Mouse (Mus musculus) midbrain, embryonic 15.5 days (tissue): Measurements from ENCODE around the gene Wdr17. TPM values are rescaled to one million over a fixed set of nuclear protein-coding genes. Genes with fewer than 3 reads are reported as not detected.

Source experiments
- ATAC-seq: fragments of 200-750 bp; cut with Nextera tagmentation; replicated peaks from 2 replicates; pipeline ENCODE4 v1.8.0; 2017; ENCODE audit warnings: moderate TSS enrichment
- H3K27ac ChIP-seq: fragments of 300-500 bp; sonication (generic); 2 replicates; pipeline ENCODE4 v1.5.1; 2015; ENCODE audit warnings: mild to moderate bottlenecking, inconsistent platforms
- H3K27me3 ChIP-seq: fragments of 300-500 bp; sonication (generic); replicated peaks from 2 replicates; pipeline ENCODE4 v1.6.1; 2015; ENCODE audit warnings: inconsistent platforms
- H3K36me3 ChIP-seq: fragments of 300-500 bp; sonication (generic); replicated peaks from 2 replicates; pipeline ENCODE4 v1.6.1; 2015; ENCODE audit warnings: inconsistent platforms
- H3K4me1 ChIP-seq: fragments of 300-500 bp; sonication (generic); 2 replicates; pipeline ENCODE4 v1.6.1; 2015; ENCODE audit warnings: inconsistent platforms
- H3K4me2 ChIP-seq: fragments of 300-500 bp; sonication (generic); 2 replicates; pipeline ENCODE4 v1.6.1; 2015; ENCODE audit warnings: inconsistent platforms, mild to moderate bottlenecking, moderate library complexity
- H3K4me3 ChIP-seq: fragments of 300-500 bp; sonication (generic); 2 replicates; pipeline ENCODE4 v1.5.1; 2015; ENCODE audit warnings: mild to moderate bottlenecking, inconsistent platforms
- H3K9ac ChIP-seq: fragments of 300-500 bp; sonication (generic); 2 replicates; pipeline ENCODE4 v1.6.1; 2015; ENCODE audit warnings: mild to moderate bottlenecking, inconsistent platforms
- H3K9me3 ChIP-seq: fragments of 300-500 bp; sonication (generic); 2 replicates; pipeline ENCODE4 v1.6.1; 2016; ENCODE audit warnings: inconsistent platforms
- WGBS: fragments of 180-500 bp; shearing (Covaris S2); methylation state at CpG from one replicate; pipeline ENCODE4 v1.1.7; 2015; ENCODE audit warnings: mixed read lengths; 5-methylcytosine and 5-hydroxymethylcytosine counted together
- polyA plus RNA-seq: library from polyadenylated mRNA; unstranded; fragments of >200 nt; fragmentation: Nextera tagmentation; extraction: Ambion mirVana; gene quantifications from 2 replicates; pipeline ENCODE4 v1.2.1, GENCODE M21; 2015

Wdr17 gene
- polyA plus RNA-seq, 1 experiment from 2014 or later = 17.5 TPM

DNA sequence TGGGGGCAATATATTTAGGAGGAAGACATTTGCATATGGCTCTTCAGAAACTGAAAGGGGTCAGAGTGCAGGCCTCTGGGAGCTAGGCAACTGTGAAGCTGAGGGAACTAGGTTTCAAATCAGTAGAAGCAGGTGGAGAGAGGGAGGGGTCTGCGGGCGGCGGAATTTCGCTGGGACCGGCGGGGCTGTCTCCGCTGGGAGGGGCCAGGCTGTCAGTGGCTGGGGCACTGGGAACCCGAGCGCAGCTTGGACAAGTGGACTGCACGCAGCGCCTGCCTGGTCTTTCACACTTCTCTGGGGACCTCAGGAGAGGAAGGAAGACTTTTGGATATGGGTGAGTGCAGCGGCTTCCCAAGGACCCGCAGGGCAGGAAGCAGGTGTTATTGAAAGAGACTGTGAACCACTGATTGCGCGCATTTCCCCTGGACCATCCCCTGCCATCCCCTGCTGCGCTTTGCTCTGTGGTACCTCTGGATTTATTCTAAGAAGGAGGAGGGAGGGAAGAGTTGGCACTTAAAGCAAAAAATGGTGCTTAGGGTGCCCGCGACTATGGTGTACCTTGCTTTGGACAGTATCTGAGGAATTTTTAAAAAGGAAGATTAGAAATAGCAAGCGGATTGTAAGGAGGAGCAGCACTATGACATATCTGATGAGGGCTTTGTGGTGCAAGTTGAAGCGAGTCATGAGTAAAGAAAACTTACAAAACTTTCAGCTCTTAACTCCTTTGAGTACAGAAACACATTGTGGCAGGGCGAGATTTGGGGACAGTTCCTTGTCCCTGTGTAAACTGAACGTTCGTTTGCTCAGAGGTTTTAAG is 107.5 kb downstream of the Wdr17 start:
- no peaks in the 10 kb centered on the region for H3K27me3 ChIP-seq
- peak; percentile 70 for ATAC-seq
- no peaks in the 10 kb centered on the region for H3K36me3 ChIP-seq
- peak overlapping the region; percentile 42 for H3K4me3 ChIP-seq
- peak overlapping the region; percentile 44 for H3K9ac ChIP-seq
- H3K4me2 ChIP-seq = peak overlapping the region; percentile 87
- peaks cover 15% of the 10 kb centered on the region for H3K4me1 ChIP-seq
- WGBS = under 1% methylated on average over 23 of the region's 23 CpGs
- H3K27ac ChIP-seq = peak overlapping the region; percentile 66
- H3K9me3 ChIP-seq = no peaks in the 10 kb centered on the region

GRCm38 (mm10) chr8:54777012-54777411 is 110.0 kb downstream of the Wdr17 start:
- Histone ChIP-seq H3K27ac (no peak overlapping the region), H3K4me3 (no peak overlapping the region), H3K9me3 (no peaks in the 10 kb centered on the region), H3K27me3 (no peaks in the 10 kb centered on the region), H3K9ac (no peak overlapping the region), H3K4me2 (no peak overlapping the region), H3K36me3 (no peaks in the 10 kb centered on the region), H3K4me1 (peaks cover 15% of the 10 kb centered on the region)
- ATAC-seq = no peak

DNA sequence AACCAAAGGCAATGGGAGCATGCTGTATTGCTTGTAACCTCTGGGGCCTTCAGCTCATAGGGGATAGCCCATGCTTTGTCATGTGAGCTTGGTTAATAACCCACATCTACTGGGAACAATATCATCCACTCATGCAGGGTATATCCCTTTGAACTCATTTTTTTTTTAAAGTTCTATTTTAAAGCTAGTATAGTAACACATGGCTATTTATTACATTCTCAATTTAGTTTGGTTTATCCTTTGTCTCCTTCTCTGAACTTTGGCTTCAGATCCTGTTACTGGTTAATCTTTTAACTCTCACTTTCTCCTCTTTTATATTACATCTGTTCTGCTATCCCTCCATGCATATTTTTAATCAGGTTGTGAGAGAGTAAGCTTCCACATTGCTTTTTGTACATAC is 110.7 kb downstream of the Wdr17 start:
- Histone ChIP-seq H3K9me3 (no peaks in the 10 kb centered on the region), H3K4me2 (no peak overlapping the region), H3K9ac (no peak overlapping the region), H3K27ac (no peak overlapping the region), H3K4me1 (peaks cover 15% of the 10 kb centered on the region), H3K36me3 (no peaks in the 10 kb centered on the region), H3K4me3 (no peak overlapping the region), H3K27me3 (no peaks in the 10 kb centered on the region)
- no peak for ATAC-seq

DNA sequence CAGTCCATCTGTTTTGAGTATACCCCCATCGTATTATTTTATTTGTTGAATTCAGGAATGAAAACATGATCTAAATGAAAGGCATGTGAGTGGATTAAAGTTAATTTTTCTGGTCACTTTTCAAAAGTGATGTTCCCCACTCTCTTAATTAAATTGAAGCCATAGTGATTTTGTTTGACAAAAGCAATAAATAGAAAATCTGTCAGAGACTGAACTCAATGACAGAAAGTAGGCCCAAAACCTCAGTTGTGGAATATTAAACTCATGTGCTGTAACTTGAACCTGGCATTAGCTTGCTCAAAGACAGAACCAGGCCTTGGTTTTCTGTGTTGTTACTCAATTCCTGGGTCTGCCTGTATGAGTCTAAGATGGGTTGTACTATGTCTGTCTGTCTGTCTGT is 129.3 kb downstream of the Wdr17 start:
- Histone ChIP-seq H3K4me1 (no peaks in the 10 kb centered on the region), H3K9ac (no peak overlapping the region), H3K4me3 (no peak overlapping the region), H3K4me2 (no peak overlapping the region), H3K27me3 (no peaks in the 10 kb centered on the region), H3K9me3 (no peaks in the 10 kb centered on the region), H3K27ac (no peak overlapping the region), H3K36me3 (no peaks in the 10 kb centered on the region)
- 92% methylated on average over 1 of the region's 1 CpGs for WGBS
- ATAC-seq = no peak

- whole genome bisulfite sequencing = 62% methylated on average over 5 of the region's 5 CpGs
These were observed 150.2 kb downstream of the Wdr17 start for GRCm38 (mm10) chr8:54736660-54737312.

GRCm38 (mm10) chr8:54724668-54725035 is 162.3 kb downstream of the Wdr17 start:
- H3K9ac ChIP-seq = peak overlapping the region; percentile 40
- peak overlapping the region; percentile 59 for H3K4me2 ChIP-seq
- H3K4me3 ChIP-seq = peak overlapping the region; percentile 77
- no peaks in the 10 kb centered on the region for H3K9me3 ChIP-seq
- H3K27me3 ChIP-seq = no peaks in the 10 kb centered on the region
- 16% methylated on average over 8 of the region's 8 CpGs for WGBS
- H3K27ac ChIP-seq = peak overlapping the region; percentile 79
- peak; percentile 68 for ATAC-seq
- no peaks in the 10 kb centered on the region for H3K36me3 ChIP-seq
- H3K4me1 ChIP-seq = peaks cover 5% of the 10 kb centered on the region

More at GRCm38 (mm10) chr8:54736660-54737312, 150.2 kb downstream of the Wdr17 start:
- H3K9me3 ChIP-seq = no peaks in the 10 kb centered on the region
- H3K27ac ChIP-seq = no peak overlapping the region
- H3K27me3 ChIP-seq = no peaks in the 10 kb centered on the region
- no peak overlapping the region for H3K4me2 ChIP-seq
- H3K36me3 ChIP-seq = no peaks in the 10 kb centered on the region
- no peak overlapping the region for H3K9ac ChIP-seq
- ATAC-seq = peak; percentile 80
- H3K4me1 ChIP-seq = no peaks in the 10 kb centered on the region
- no peak overlapping the region for H3K4me3 ChIP-seq

GRCm38 (mm10) chr8:54723976-54724667 is 162.9 kb downstream of the Wdr17 start:
- Histone ChIP-seq H3K9ac (peak overlapping the region; percentile 60), H3K27ac (peak overlapping the region; percentile 79), H3K4me1 (peaks cover 5% of the 10 kb centered on the region), H3K4me3 (peak overlapping the region; percentile 77), H3K4me2 (peak overlapping the region; percentile 59), H3K36me3 (no peaks in the 10 kb centered on the region), H3K27me3 (no peaks in the 10 kb centered on the region), H3K9me3 (no peaks in the 10 kb centered on the region)
- ATAC-seq = peak; percentile 100
- under 1% methylated on average over 23 of the region's 23 CpGs for WGBS

DNA sequence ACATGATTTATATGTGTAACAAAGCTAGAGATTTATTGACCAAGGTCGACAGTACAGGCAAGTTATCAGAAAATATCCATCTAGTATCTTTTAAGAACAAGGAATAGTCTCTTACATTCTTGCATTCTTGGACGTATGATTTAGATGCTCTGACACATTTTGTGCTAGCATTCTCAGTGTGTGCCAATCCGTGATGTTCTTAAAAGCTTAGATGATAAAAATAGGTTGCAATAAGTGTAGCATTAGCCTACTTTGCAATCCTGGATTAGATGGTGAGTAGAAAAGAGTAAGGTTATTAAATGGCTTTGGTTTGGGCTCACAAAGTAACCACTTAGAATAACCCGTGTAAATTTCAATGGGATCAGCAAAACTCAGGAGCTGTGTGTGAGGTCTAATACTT is 168.5 kb downstream of the Wdr17 start:
- Histone ChIP-seq H3K27ac (no peak overlapping the region), H3K4me2 (no peak overlapping the region), H3K36me3 (no peaks in the 10 kb centered on the region), H3K27me3 (no peaks in the 10 kb centered on the region), H3K9me3 (no peaks in the 10 kb centered on the region), H3K9ac (no peak overlapping the region), H3K4me1 (no peaks in the 10 kb centered on the region), H3K4me3 (no peak overlapping the region)
- 70% methylated on average over 4 of the region's 4 CpGs for WGBS
- ATAC-seq = no peak

- no peak overlapping the region for H3K4me2 ChIP-seq
- H3K36me3 ChIP-seq = no peaks in the 10 kb centered on the region
- H3K4me1 ChIP-seq = no peaks in the 10 kb centered on the region
- H3K9me3 ChIP-seq = no peaks in the 10 kb centered on the region
- no peak for ATAC-seq
- no peak overlapping the region for H3K27ac ChIP-seq
- no peak overlapping the region for H3K9ac ChIP-seq
- 67% methylated on average over 2 of the region's 2 CpGs for WGBS
- no peak overlapping the region for H3K4me3 ChIP-seq
- H3K27me3 ChIP-seq = no peaks in the 10 kb centered on the region
These were observed 181.2 kb downstream of the Wdr17 start for GRCm38 (mm10) chr8:54705743-54706142.

GRCm38 (mm10) chr8:54671806-54672205 is 215.2 kb downstream of the Wdr17 start:
- ATAC-seq = no peak
- H3K9me3 ChIP-seq = no peaks in the 10 kb centered on the region
- H3K27me3 ChIP-seq = no peaks in the 10 kb centered on the region
- H3K4me1 ChIP-seq = no peaks in the 10 kb centered on the region
- H3K4me2 ChIP-seq = no peak overlapping the region
- no peak overlapping the region for H3K27ac ChIP-seq
- H3K36me3 ChIP-seq = no peaks in the 10 kb centered on the region
- H3K4me3 ChIP-seq = no peak overlapping the region
- H3K9ac ChIP-seq = no peak overlapping the region

- WGBS = 83% methylated on average over 3 of the region's 3 CpGs
- no peaks in the 10 kb centered on the region for H3K9me3 ChIP-seq
- H3K36me3 ChIP-seq = no peaks in the 10 kb centered on the region
- ATAC-seq = no peak
- H3K27ac ChIP-seq = no peak overlapping the region
- no peak overlapping the region for H3K9ac ChIP-seq
- no peak overlapping the region for H3K4me2 ChIP-seq
- no peaks in the 10 kb centered on the region for H3K4me1 ChIP-seq
- H3K27me3 ChIP-seq = no peaks in the 10 kb centered on the region
- H3K4me3 ChIP-seq = no peak overlapping the region
These were observed 219.2 kb downstream of the Wdr17 start for GRCm38 (mm10) chr8:54667756-54668155.

DNA sequence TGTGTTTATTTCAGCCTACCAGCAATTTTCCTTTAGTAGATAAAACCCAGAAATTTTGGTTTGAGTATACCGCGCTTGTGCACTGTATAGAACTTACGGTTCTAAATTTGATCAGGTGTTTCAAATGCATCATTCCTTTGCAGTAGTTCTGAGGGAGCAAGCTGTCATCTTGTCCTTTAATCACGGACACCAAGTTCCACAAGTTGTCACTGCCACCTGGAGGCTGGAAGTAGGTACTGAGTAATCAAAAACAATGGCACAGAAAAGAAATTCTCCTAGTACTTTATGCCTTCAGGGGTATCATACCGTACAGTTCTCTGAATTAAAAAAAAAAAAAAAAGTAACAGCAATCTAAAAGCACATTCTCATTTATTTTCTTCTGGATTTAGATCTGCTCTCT is 226.3 kb downstream of the Wdr17 start:
- no peak overlapping the region for H3K9ac ChIP-seq
- peak; percentile 80 for ATAC-seq
- H3K27ac ChIP-seq = no peak overlapping the region
- no peak overlapping the region for H3K4me2 ChIP-seq
- no peak overlapping the region for H3K4me3 ChIP-seq
- WGBS = 31% methylated on average over 5 of the region's 5 CpGs
- no peaks in the 10 kb centered on the region for H3K27me3 ChIP-seq
- H3K9me3 ChIP-seq = no peaks in the 10 kb centered on the region
- H3K36me3 ChIP-seq = no peaks in the 10 kb centered on the region
- no peaks in the 10 kb centered on the region for H3K4me1 ChIP-seq
